Mouse (Mus musculus): ENCODE measurements around the gene Drd3. TPM values are rescaled to one million over a fixed set of nuclear protein-coding genes. Genes with fewer than 3 reads are reported as not detected.

Gene Drd3
- polyA plus RNA-seq, 1 experiment: not detected

GRCm38 (mm10) chr16:43730281-43730680 is 23.5 kb upstream of the Drd3 start:
- TF ChIP-seq TAL1 (IDR thresholded peaks at IDR 0.05; ENCODE audit: low read length) (no peak), GATA1 (IDR thresholded peaks at IDR 0.05; ENCODE audit: low read length) (no peak)
- no peaks in the 10 kb centered on the region for H3K4me1 ChIP-seq (ENCODE audit: control insufficient read depth)
- no peaks in the 10 kb centered on the region for H3K27me3 ChIP-seq (ENCODE audit: control insufficient read depth)
- peaks cover 9% of the 10 kb centered on the region for H3K9me3 ChIP-seq (ENCODE audit: control insufficient read depth, low read length)
- no peaks in the 10 kb centered on the region for H3K36me3 ChIP-seq (ENCODE audit: control insufficient read depth)
- no peak overlapping the region for H3K4me3 ChIP-seq (replicated peaks)

- Histone ChIP-seq H3K36me3 (ENCODE audit: control insufficient read depth) (no peaks in the 10 kb centered on the region), H3K4me3 (replicated peaks) (no peak overlapping the region), H3K9me3 (ENCODE audit: control insufficient read depth, low read length) (peaks cover 9% of the 10 kb centered on the region), H3K4me1 (ENCODE audit: control insufficient read depth) (no peaks in the 10 kb centered on the region), H3K27me3 (ENCODE audit: control insufficient read depth) (no peaks in the 10 kb centered on the region)
- TF ChIP-seq GATA1 (IDR thresholded peaks at IDR 0.05; ENCODE audit: low read length) (no peak), TAL1 (IDR thresholded peaks at IDR 0.05; ENCODE audit: low read length) (no peak)
These were observed 21.3 kb upstream of the Drd3 start for GRCm38 (mm10) chr16:43732496-43732895.

- no peaks in the 10 kb centered on the region for H3K36me3 ChIP-seq (ENCODE audit: control insufficient read depth)
- H3K4me1 ChIP-seq (ENCODE audit: control insufficient read depth): no peaks in the 10 kb centered on the region
- H3K9me3 ChIP-seq (ENCODE audit: control insufficient read depth, low read length): peaks cover 9% of the 10 kb centered on the region
- H3K27me3 ChIP-seq (ENCODE audit: control insufficient read depth): no peaks in the 10 kb centered on the region
- TF ChIP-seq TAL1 (IDR thresholded peaks at IDR 0.05; ENCODE audit: low read length): no peak
- no peak for TF ChIP-seq GATA1 (IDR thresholded peaks at IDR 0.05; ENCODE audit: low read length)
- no peak overlapping the region for H3K4me3 ChIP-seq (replicated peaks)
These were observed 20.9 kb upstream of the Drd3 start for GRCm38 (mm10) chr16:43732900-43733299.

GRCm38 (mm10) chr16:43737933-43738332 is 15.9 kb upstream of the Drd3 start:
- peaks cover 5% of the 10 kb centered on the region; the same call in 1 of the 2 replicates for H3K9me3 ChIP-seq (ENCODE audit: control insufficient read depth, low read length)
- no peak for TF ChIP-seq TAL1 (IDR thresholded peaks at IDR 0.05; ENCODE audit: low read length)
- TF ChIP-seq GATA1 (IDR thresholded peaks at IDR 0.05; ENCODE audit: low read length): no peak
- no peaks in the 10 kb centered on the region for H3K27me3 ChIP-seq (ENCODE audit: control insufficient read depth)

GRCm38 (mm10) chr16:43740936-43741335 is 12.9 kb upstream of the Drd3 start:
- no peaks in the 10 kb centered on the region for H3K36me3 ChIP-seq (ENCODE audit: control insufficient read depth)
- no peaks in the 10 kb centered on the region for H3K27me3 ChIP-seq (ENCODE audit: control insufficient read depth)
- no peak overlapping the region for H3K4me3 ChIP-seq (replicated peaks)
- H3K4me1 ChIP-seq (ENCODE audit: control insufficient read depth): no peaks in the 10 kb centered on the region
- H3K9me3 ChIP-seq (ENCODE audit: control insufficient read depth, low read length): peaks cover 5% of the 10 kb centered on the region; the same call in 1 of the 2 replicates
- TF ChIP-seq TAL1 (IDR thresholded peaks at IDR 0.05; ENCODE audit: low read length): no peak
- no peak for TF ChIP-seq GATA1 (IDR thresholded peaks at IDR 0.05; ENCODE audit: low read length)

More at GRCm38 (mm10) chr16:43737933-43738332, 15.9 kb upstream of the Drd3 start:
- Histone ChIP-seq H3K4me1 (ENCODE audit: control insufficient read depth) (no peaks in the 10 kb centered on the region), H3K36me3 (ENCODE audit: control insufficient read depth) (no peaks in the 10 kb centered on the region), H3K4me3 (replicated peaks) (no peak overlapping the region)

- no peak for TF ChIP-seq GATA1 (IDR thresholded peaks at IDR 0.05; ENCODE audit: low read length)
- no peak for TF ChIP-seq TAL1 (IDR thresholded peaks at IDR 0.05; ENCODE audit: low read length)
- Histone ChIP-seq H3K4me3 (replicated peaks) (no peak overlapping the region), H3K36me3 (ENCODE audit: control insufficient read depth) (no peaks in the 10 kb centered on the region), H3K27me3 (ENCODE audit: control insufficient read depth) (no peaks in the 10 kb centered on the region), H3K4me1 (ENCODE audit: control insufficient read depth) (no peaks in the 10 kb centered on the region), H3K9me3 (ENCODE audit: control insufficient read depth, low read length) (no peaks in the 10 kb centered on the region)
These were observed 5.4 kb upstream of the Drd3 start for GRCm38 (mm10) chr16:43748424-43748823.

- Histone ChIP-seq H3K27me3 (ENCODE audit: control insufficient read depth) (no peaks in the 10 kb centered on the region), H3K36me3 (ENCODE audit: control insufficient read depth) (no peaks in the 10 kb centered on the region), H3K4me3 (replicated peaks) (no peak overlapping the region), H3K9me3 (ENCODE audit: control insufficient read depth, low read length) (no peaks in the 10 kb centered on the region), H3K4me1 (ENCODE audit: control insufficient read depth) (no peaks in the 10 kb centered on the region)
- TF ChIP-seq TAL1 (IDR thresholded peaks at IDR 0.05; ENCODE audit: low read length): no peak
These were observed 926 bp upstream of the Drd3 start for GRCm38 (mm10) chr16:43752900-43753299.

- no peak overlapping the region for H3K4me3 ChIP-seq (replicated peaks)
These were observed 18.5 kb downstream of the Drd3 start for GRCm38 (mm10) chr16:43772358-43772757.

GRCm38 (mm10) chr16:43772766-43773165 is 18.9 kb downstream of the Drd3 start:
- no peak overlapping the region for H3K4me3 ChIP-seq (replicated peaks)
- no peaks in the 10 kb centered on the region for H3K36me3 ChIP-seq (ENCODE audit: control insufficient read depth)
- H3K27me3 ChIP-seq (ENCODE audit: control insufficient read depth): no peaks in the 10 kb centered on the region
- TF ChIP-seq GATA1 (IDR thresholded peaks at IDR 0.05; ENCODE audit: low read length): no peak
- TF ChIP-seq TAL1 (IDR thresholded peaks at IDR 0.05; ENCODE audit: low read length): no peak
- peaks cover 3% of the 10 kb centered on the region; the same call in 1 of the 2 replicates for H3K9me3 ChIP-seq (ENCODE audit: control insufficient read depth, low read length)
- H3K4me1 ChIP-seq (ENCODE audit: control insufficient read depth): no peaks in the 10 kb centered on the region

More at GRCm38 (mm10) chr16:43772358-43772757, 18.5 kb downstream of the Drd3 start:
- Histone ChIP-seq H3K9me3 (ENCODE audit: control insufficient read depth, low read length) (peaks cover 3% of the 10 kb centered on the region; the same call in 1 of the 2 replicates), H3K27me3 (ENCODE audit: control insufficient read depth) (no peaks in the 10 kb centered on the region), H3K36me3 (ENCODE audit: control insufficient read depth) (no peaks in the 10 kb centered on the region), H3K4me1 (ENCODE audit: control insufficient read depth) (no peaks in the 10 kb centered on the region)
- TF ChIP-seq GATA1 (IDR thresholded peaks at IDR 0.05; ENCODE audit: low read length) (no peak), TAL1 (IDR thresholded peaks at IDR 0.05; ENCODE audit: low read length) (no peak)

- no peak overlapping the region for H3K4me3 ChIP-seq (replicated peaks)
- TF ChIP-seq GATA1 (IDR thresholded peaks at IDR 0.05; ENCODE audit: low read length) (no peak), TAL1 (IDR thresholded peaks at IDR 0.05; ENCODE audit: low read length) (no peak)
These were observed 19.7 kb downstream of the Drd3 start for GRCm38 (mm10) chr16:43773506-43773905.

More at GRCm38 (mm10) chr16:43773506-43773905, 19.7 kb downstream of the Drd3 start:
- Histone ChIP-seq H3K4me1 (ENCODE audit: control insufficient read depth) (no peaks in the 10 kb centered on the region), H3K9me3 (ENCODE audit: control insufficient read depth, low read length) (peaks cover 3% of the 10 kb centered on the region; the same call in 1 of the 2 replicates), H3K36me3 (ENCODE audit: control insufficient read depth) (no peaks in the 10 kb centered on the region), H3K27me3 (ENCODE audit: control insufficient read depth) (no peaks in the 10 kb centered on the region)
